Mouse (Mus musculus) Muller cell, postnatal 12 days (primary cell): ENCODE measurements at regions not wholly inside any gene's neighbourhood (a gene's known extent, or its start where the extent isn't known, plus 50 kb on each side); places are given as distances from the start of the nearest gene placed in this dataset.

Source experiments
- DNase-seq: peaks from one replicate; pipeline ENCODE4 v3.0.0-alpha.2; 2015; ENCODE audit errors: inconsistent ontology term

GRCm38 (mm10) chr3:66518289-66518688 lies 221.7 kb upstream of the Veph1 start:
- peak; percentile 64 for DNase-seq

GRCm38 (mm10) chr3:66515773-66516406 lies 219.3 kb upstream of the Veph1 start:
- DNase-seq, result peak; percentile 51

- no peak for DNase-seq
These were observed 217.9 kb upstream of the Veph1 start for GRCm38 (mm10) chr3:66514587-66514986.

DNA sequence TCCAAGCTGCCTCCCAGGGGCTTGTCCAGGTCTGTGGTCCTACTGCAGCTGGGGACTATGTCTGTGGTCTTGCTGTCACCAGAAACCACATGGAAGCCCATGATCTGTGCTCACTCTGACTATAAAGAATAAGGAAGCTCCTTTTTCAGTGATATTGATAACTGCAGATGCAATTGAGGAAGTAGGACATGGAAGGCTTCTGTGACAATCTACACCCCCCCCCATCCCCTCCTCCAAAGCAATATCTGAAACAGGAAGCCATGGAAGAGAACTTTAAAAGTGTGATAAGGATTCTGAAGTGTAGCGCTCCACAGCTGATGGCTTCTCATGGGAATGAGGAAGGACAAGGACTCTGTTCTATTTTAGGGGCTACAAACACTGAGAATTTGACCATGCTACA lies 215.8 kb upstream of the Veph1 start:
- no peak for DNase-seq

DNA sequence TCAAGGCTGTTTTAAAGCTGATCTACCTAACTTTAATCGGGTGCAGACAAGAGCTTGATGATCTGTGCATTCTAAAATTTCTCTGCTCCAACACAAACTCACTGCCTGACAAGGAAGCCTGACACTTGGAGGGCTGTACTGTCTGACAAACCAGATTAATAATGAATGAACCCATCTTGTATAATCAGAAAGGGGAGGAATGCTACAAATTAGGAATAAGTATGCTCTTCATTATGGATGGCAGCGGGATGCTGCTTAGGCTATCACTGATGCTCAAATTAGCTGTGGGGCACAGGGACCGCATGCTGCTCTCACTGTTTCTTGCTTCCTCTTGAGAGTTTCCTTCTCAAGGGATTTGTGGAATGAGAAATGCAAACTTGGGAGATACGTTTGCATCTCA lies 213.8 kb upstream of the Veph1 start:
- DNase-seq, result no peak

- DNase-seq, result no peak
These were observed 209.5 kb upstream of the Veph1 start for GRCm38 (mm10) chr3:66506125-66506524.

GRCm38 (mm10) chr3:66505476-66506076 lies 208.9 kb upstream of the Veph1 start:
- DNase-seq, result peak; percentile 30

DNA sequence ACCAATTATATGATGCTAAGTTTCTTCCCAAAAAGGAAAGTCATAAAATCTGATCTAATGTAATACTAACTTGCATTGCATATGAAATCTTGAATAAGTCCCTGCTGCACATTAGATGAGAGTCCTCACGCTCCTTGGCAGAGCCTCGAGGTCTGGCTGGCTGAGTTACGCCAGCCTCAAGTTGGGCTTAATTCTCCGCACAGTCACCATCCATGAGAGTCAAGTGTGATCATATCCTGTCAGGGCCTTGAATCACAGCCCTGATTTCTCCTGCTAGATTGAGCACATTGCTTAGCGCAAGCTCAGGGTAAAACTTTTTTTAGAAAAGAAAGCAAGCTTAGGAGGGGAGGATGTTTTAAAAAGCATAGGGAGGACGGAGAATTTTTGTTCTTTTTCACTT lies 208.1 kb upstream of the Veph1 start:
- DNase-seq, result peak; percentile 24

DNA sequence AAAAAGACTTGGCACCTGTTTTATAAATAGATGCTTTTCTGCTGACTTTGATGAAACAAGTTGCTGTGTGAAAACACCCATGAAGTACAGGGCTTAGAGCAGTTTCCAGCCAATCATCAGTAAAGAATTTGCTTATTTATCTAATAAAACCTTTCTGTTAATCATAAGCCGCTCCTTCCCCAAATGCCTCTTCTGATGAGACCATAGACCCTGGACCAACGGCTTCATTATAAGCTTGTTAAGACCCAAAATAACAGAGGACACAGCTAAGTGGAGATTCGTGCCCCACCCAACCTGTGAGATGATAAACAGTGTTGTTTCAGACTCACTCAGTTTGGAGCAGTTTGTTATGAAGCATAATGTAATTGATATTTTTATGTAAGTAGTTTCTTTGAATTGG lies 207.0 kb upstream of the Veph1 start:
- no peak for DNase-seq

DNA sequence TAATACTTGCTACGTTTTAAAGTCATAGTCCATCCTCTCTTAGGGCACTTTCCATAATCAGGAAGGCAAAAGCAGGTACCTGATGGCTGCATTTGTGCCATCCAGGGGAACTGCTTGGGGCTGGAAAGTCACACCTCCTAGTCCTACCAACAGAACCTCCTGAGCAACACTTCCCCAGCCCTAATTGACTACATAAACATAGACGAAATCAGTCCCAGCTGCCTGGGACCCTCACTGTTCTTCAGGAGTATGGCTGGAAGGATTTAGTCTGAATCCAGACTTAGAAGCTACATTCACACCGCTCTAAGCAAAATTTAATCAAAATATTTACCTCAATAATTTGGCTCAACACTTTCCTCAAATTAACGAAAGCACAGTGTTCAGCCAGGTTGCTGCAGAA lies 205.2 kb upstream of the Veph1 start:
- no peak for DNase-seq

GRCm38 (mm10) chr3:66494442-66495113 lies 197.9 kb upstream of the Veph1 start:
- no peak for DNase-seq

GRCm38 (mm10) chr3:66490696-66491357 lies 194.2 kb upstream of the Veph1 start:
- no peak for DNase-seq

GRCm38 (mm10) chr3:66488724-66489123 lies 192.1 kb upstream of the Veph1 start:
- DNase-seq, result peak; percentile 16

DNA sequence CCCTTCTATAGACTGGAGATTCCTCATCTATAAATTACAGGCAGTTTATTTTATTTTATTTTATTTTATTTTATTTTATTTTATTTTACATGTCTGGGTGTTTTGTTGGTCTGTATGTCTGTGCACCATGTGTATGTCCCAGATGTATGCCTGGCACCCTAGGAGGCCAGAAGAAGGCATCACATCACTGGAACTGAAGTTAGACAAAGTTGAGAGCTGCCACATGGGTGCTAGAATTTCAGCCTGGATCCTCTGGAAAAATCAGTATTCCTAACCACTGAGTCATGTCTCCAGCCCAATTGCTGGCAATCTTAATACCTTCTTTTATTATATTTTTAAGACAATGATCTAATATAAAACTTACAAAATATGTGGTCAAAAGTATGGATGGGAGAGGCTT lies 190.0 kb upstream of the Veph1 start:
- no peak for DNase-seq

GRCm38 (mm10) chr3:66486184-66486583 lies 189.5 kb upstream of the Veph1 start:
- DNase-seq, result no peak

DNA sequence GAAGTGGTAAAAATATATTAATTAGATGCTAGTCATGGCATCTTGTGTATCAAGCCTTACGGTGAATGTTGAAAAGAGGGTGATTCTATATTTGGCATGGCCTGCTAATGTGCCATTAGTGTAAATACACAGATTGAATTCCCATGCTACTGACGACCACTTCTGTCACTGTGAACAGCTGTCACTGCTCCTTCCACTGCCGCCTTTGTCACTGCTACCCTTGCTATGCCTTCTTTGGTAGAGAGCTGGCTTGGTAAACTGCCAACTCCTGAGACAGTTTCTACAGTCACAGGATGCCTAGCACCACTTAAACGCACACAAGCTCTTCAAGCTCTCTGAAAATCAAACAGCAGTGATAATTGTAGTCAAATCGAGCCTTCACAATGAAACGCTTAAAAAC lies 184.1 kb upstream of the Veph1 start:
- DNase-seq, result no peak

DNA sequence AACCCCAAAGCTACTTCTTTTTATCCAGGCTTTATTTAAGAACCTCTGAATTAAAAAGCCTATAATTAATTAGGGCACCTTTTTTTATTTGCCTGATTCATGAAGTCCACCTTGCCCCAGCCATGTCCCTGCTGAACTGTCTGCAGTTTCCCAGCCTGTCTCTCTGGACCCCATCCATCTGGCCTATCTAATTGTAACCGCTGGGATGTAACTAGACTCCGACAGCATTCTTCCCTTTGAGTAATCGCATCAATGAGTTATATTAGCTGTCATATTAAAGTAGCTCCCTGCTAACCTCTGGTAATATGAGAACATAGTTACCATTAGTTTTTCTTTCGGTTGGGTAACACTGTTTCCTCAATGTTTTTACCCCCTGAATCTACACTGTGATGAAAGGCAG lies 182.6 kb upstream of the Veph1 start:
- DNase-seq, result peak; percentile 37

DNA sequence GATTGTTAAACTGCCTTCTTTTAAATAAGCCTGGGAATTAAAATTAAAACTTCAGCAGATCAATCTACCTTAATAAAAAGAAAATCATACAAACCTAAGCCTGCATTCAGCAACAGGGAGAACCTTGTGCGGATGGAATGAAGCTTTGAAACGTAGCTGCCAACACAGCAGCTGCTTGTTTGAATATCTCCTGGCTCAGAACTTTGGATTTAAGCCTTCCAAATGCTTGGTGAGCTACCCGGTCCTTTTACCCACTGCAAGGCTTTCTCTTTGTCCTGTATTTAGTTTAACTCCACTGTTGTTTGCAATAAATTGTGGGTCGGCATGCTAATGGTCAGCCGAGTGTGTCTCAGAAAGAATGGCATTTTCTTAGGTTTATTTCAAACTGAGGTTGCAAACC lies 169.7 kb upstream of the Veph1 start:
- DNase-seq, result no peak

GRCm38 (mm10) chr3:66465371-66465770 lies 168.7 kb upstream of the Veph1 start:
- DNase-seq, result no peak

GRCm38 (mm10) chr3:66462341-66462740 lies 165.7 kb upstream of the Veph1 start:
- no peak for DNase-seq

- no peak for DNase-seq
These were observed 149.9 kb upstream of the Veph1 start for GRCm38 (mm10) chr3:66446274-66447159.

DNA sequence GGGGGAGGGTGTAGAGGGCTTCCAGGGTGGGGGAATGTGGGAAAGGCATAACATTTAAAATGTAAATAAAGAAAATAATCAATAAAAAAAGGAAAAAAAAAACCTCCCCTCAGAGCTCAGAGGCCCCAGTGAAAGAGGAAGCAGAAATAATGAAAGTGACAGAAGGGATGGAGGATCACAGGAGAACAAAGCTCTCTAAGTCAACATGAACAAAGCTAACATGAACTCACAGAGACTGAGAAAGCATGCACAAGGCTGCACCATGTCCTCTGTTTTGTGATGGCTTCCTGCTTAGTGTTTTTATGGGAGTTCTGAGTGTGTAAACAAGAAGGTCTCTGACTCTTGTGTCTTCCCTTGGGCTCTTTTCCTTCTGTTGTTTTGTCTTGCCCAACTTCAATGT lies 136.6 kb upstream of the Veph1 start:
- no peak for DNase-seq
